Mouse (Mus musculus) frontal cortex, postnatal 10 days (tissue): ENCODE measurements around the gene Tbc1d10c.

Experiments
- DNase-seq, 2 experiments: peaks; one replicate each; pipeline ENCODE4 v3.0.0; 2022; ENCODE audit warnings: low spot score in 2 of 2, mixed read lengths in 1 of 2

Tbc1d10c gene

GRCm38 (mm10) chr19:4159049-4159448, 32.0 kb downstream of the Tbc1d10c start:
- no peak for DNase-seq

- peak in 1 of 2 experiments; percentile 12 for DNase-seq
Measured at GRCm38 (mm10) chr19:4156771-4157170, 34.3 kb downstream of the Tbc1d10c start.

DNA sequence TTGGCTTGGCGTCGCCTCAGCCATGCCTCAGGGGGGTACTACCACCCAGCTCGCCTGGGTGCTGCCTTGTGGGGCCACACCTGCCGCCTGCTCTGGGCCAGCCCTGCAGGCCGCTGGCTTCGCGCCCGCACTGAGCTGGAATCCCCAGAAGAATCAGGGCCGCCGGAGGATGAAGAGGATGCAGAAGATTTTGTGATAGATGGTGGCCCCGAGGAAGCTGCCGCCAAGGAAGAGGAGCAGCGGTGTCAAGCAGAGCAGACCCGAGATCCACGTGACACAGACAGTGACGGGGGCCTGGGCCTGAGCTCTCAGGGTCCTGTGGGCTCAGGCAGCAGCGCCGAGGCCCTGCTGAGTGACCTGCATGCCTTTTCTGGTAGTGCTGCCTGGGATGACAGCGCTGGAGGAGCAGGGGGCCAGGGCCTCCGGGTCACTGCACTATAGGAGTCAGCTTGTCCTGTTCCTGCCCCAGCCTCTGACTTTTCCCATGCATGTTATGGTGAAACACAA, 35.0 kb downstream of the Tbc1d10c start:
- peak in 1 of 2 experiments; percentile 6 for DNase-seq

DNA sequence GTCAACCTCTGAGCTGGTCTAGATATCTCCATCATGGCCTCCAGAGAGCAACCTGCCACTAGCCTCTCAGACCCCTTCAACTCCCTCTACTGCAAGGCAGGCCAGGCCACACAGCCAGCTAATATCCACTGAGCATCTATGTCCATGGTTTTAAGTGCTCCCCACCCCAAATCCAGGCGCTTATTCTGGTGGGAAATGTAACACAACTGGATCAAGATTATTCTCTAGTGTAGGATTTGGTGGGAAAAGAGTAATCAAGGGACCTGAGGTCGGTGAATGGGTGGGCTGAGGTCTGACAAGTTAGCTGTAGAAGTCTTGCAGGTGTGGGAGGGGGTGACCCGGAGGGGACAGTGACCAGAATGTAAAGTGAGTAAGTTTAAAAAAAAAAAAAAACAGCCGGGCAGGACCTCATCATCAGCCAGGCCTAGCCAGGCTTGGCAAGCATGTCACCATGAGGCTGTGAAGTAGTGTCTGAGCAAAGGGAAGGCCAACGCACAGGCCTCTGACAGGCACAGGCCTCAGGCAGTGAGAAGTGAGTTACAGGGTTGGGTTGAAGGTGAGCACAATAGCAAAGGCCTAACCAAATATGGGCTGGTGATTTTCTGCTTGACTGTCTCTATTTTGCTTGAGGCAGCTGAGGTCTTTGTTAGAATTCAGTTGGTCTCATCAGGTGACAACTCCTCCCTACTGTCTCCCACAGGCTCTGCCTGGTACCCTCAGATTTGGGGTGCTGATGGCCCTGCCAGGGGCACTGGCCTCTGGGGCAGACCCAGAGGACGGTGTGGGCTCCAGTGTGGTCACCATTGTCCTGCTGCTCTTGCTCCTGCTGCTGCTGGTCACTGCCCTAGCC, 35.6 kb downstream of the Tbc1d10c start:
- DNase-seq = peak in 1 of 2 experiments; percentile 5

DNA sequence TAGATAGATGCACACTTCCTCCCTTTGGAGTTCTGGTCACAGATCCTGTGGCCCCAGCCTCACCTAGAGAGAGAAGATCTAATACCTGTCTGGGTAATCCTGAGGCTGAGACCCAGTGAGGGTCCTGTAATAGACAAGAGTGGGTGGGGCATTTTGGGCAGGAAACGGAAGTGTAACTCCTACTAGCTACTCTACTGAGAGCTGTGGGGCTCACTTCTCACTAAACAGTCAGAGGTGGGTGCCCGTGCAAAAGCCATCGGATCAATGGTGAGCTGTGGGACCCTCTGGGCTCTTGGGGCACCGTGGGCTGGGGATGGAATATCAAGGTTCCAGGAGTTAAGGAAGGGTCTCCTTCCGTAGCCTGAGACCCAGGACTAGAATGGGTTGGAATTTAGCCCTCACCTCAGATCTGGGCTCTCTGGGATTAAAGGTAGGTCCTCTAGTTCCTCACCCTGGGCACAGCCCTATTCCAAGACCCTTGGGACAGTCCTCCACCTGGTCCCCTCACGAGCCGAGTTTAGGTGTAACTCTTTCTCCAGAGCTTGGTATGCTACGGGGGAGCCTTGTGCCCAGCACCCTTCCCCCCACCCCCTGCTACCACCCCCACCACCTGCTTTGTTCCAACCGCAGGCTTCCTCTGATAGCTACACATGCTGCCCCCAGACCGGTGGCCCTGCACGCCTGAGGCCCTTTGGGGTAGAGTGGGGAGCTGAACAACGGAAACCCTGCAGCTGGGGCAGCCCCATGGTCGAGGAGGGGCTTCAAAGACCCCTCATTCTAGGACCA, 36.5 kb downstream of the Tbc1d10c start:
- DNase-seq = peak in 1 of 2 experiments; percentile 5

DNA sequence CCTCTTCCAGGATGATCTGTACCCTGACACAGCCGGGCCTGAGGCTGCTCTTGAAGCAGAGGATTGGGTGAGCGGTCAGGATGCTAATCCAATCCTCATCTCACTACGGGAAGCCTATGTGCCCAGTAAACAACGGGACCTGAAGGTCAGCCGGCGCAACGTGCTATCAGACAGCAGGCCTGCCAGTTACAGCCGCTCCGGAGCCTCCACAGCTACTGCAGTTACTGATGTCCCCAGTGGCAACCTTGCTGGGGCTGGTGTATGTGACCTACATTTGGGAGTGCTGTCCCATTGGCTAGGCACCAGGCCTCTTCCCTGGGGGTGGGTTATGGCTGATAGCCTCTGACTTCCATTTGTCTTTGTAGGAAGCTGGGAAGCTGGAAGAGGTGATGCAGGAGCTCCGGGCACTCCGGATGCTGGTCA, 37.8 kb downstream of the Tbc1d10c start, which contains the start of gene Ptprcap:
Gene Ptprcap, plus strand, starts transcription at position 373 of the 423 bp plus-strand sequence.
- no peak for DNase-seq

- no peak for DNase-seq
Measured at GRCm38 (mm10) chr19:4152445-4153231, 38.4 kb downstream of the Tbc1d10c start.

DNA sequence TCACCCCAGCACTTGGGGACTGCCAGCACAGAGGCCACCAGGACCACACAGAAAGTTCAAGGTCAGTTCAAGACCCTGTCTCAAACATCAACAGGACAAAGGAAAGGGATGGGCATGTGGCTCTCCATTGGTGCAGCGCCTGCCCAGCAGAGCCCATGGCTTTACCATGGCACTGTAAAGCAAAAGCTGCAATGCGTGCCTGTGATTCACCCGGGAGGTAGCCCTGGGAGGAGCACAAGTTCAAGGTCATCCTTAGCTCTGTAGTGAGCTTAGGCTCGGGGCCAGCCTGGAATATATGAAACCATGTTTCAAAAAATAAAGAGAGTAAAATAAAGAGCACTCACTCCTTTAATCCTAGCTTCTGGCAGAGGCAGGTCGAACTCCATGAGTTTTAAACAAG, 39.2 kb downstream of the Tbc1d10c start:
- DNase-seq = no peak

DNA sequence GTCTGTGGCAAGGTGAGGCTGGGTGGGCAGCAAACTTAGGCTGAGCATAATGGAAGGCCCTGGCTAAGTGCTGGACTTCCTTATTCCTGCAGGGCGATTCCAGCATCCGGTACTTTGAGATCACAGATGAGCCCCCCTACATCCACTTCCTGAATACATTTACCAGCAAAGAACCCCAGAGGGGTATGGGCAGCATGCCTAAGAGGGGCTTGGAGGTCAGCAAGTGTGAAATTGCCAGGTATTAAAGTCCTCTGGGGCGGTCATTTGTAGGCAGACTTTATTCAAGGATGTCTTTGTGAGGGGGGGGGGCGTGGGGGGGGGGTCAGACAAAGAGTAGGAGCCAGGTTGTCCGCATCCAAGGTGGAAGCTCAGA, 39.6 kb downstream of the Tbc1d10c start:
- no peak for DNase-seq

GRCm38 (mm10) chr19:4150567-4151487, 40.3 kb downstream of the Tbc1d10c start:
- DNase-seq = no peak

- no peak for DNase-seq
Measured at GRCm38 (mm10) chr19:4149764-4150461, 41.2 kb downstream of the Tbc1d10c start.

DNA sequence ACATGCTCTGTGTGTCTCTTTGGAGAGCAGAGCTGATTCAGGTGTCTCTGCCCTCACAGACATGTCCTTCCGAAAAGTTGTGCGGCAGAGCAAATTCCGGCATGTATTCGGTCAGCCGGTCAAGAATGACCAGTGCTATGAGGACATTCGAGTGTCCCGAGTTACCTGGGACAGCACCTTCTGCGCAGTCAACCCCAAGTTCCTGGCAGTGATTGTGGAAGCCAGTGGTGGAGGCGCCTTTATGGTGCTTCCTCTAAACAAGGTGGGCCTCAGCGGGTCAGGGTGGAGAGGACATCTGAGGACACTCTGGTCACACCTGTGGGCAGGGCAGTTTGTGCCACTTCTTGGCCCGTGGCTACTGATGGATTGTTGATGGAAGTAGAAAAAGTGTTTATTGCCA, 41.8 kb downstream of the Tbc1d10c start:
- DNase-seq = no peak

- DNase-seq = no peak
Measured at GRCm38 (mm10) chr19:4148819-4149218, 42.3 kb downstream of the Tbc1d10c start.

GRCm38 (mm10) chr19:4148491-4148806, 42.6 kb downstream of the Tbc1d10c start, which contains the start of gene Coro1b:
Gene Coro1b, plus strand, starts transcription at chr19:4148619.
- DNase-seq = peak; percentile 91 to 95

- no peak for DNase-seq
Measured at GRCm38 (mm10) chr19:4147782-4148490, 43.1 kb downstream of the Tbc1d10c start.

GRCm38 (mm10) chr19:4147022-4147405, 44.1 kb downstream of the Tbc1d10c start:
- no peak for DNase-seq

GRCm38 (mm10) chr19:4146366-4147021, 44.6 kb downstream of the Tbc1d10c start:
- DNase-seq = no peak

DNA sequence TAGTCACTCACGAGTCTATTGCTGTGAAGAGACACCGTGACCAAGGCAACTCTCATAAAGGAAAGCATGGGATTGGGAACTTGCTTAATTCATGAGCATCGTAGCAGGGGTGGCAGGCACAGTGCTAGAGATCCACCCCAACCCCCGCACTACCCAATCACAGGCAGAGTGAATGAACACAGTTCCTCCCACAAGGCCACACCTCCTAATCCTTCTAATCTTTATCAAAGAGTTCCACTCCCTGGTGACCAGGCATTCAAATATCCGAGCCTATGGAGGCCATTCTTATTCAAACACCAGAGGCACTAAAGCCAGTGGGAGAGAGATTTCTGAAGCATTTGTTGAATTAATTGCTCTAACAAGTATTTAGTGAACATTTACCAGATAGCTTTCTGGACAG, 45.1 kb downstream of the Tbc1d10c start:
- DNase-seq = no peak
